Mouse (Mus musculus): Measurements from ENCODE around the gene Gtf3c5. TPM values are rescaled to one million over a fixed set of nuclear protein-coding genes. Genes with fewer than 3 reads are reported as not detected.

Gtf3c5 gene
- polyA plus RNA-seq, 1 experiment: 10.3 TPM

DNA sequence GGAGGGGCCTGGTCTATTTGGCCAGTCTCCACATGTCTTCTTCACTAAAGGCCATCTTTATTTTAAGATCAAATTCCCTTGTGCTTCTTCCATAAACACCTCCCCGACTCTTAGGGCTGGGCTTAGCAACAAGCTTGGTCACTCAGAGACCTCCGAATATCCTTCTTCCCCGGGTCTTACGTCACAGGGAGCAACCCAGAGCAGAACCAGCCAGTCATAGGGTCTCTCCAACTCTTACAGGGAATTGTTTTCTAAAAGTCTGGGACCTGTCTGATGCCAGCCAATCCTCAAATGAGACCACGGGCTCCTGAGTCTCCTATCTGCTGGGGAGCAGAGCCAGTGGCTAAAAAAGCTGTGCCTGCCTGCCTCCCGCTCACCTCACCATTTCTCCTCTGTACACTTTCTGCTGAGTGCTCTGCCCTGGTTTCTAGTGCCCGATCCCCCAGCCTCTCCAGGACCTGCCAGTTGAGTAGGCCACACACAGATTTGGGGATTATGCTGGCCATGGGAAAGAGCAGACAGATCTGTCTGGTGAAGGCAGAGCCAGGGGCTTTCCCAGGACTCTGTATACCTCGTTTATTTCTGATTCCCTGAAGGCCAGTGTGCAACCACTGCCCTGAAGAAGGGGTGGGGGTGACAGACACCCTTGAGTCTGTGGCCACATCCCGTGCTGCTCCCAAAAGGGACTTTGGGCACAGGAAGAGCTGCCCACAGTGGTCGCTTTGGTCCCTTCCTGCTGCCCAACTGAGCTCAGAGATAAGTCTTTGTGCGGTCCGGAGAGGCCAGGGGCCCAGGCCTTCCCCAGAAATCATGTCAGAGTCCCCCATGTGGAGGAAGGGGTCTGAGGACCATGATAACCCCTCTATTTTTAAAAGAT, 15.4 kb upstream of the Gtf3c5 start:
- no peaks in the 10 kb centered on the region for H3K36me3 ChIP-seq (replicated peaks; ENCODE audit: low read length)
- H3K4me1 ChIP-seq: peaks cover 93% of the 10 kb centered on the region
- H3K27me3 ChIP-seq (replicated peaks): no peaks in the 10 kb centered on the region
- peak overlapping the region; percentile 85 for H3K4me3 ChIP-seq (replicated peaks)
- H3K9me3 ChIP-seq: no peaks in the 10 kb centered on the region
- TF ChIP-seq GATA1 (IDR thresholded peaks at IDR 0.05; ENCODE audit: borderline replicate concordance, low read length): peak; percentile 79; the same call in 1 of the 3 replicates
- peak; percentile 79 for TF ChIP-seq FLI1 (IDR thresholded peaks at IDR 0.05; ENCODE audit: low read length)

DNA sequence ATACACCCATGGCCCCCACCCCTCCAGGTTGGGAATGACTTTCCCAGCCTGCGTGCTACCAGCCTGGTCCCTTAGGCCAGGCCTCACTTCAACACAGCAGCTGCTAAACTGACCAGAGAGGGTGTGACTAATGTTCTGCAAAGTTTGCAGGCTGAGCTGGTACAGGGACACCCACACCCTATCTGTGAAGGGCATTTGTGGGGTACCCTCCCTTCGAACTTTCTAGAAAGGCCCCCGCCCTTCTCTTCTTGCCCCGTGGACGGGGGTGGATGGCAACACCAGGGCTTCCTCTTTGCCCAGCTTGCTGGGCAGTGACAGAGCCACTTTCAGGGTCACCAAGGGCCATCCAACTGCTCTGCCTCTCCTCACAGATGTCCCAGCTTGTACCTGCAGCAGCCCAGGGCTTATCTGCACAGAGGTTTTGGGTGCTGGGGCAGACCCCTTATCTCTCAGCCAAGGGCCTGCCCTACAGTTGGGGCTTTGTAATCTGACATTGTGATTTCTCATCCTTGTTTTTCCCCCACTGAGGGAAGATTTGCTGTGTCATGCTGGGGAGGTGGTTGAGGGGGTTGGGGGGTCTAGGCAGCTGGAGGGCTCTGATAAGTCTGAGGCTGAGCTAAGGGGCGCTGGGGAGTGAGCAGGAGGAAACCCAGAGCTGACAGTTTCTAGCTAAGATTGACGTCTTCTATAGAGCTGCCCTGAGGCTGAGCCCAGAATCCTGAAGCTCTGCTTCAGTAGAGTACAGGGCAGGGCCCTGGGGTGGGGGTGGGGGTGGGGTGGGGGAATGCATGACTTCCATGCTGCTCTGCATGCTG, 14.4 kb upstream of the Gtf3c5 start:
- H3K27me3 ChIP-seq (replicated peaks): no peaks in the 10 kb centered on the region
- TF ChIP-seq GATA1 (IDR thresholded peaks at IDR 0.05; ENCODE audit: borderline replicate concordance, low read length) (peak; percentile 85; the same call in 2 of the 3 replicates), FLI1 (IDR thresholded peaks at IDR 0.05; ENCODE audit: low read length) (no peak)
- no peaks in the 10 kb centered on the region for H3K9me3 ChIP-seq
- H3K4me1 ChIP-seq: peaks cover 96% of the 10 kb centered on the region
- H3K36me3 ChIP-seq (replicated peaks; ENCODE audit: low read length): no peaks in the 10 kb centered on the region
- H3K4me3 ChIP-seq (replicated peaks): peak overlapping the region; percentile 85

DNA sequence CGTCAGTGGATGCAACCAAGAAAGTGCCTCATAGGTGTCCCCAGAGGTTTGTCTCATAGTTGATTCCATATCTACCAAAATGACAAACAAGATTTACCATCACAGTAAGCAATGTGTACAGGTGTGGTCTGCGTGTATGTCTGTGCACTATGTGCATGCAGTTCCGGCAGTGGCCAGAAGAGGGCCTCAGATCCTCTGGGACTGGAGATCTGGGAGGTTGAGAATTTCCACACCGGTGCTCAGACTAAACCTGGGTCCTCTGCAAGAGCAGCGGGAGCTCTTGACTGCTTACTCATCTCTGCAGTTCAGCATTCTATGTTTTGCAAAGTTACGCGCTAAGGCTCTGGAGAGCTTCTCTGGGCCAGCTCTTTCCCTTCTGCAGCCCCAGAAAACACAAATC, 13.4 kb upstream of the Gtf3c5 start:
- TF ChIP-seq GATA1 (IDR thresholded peaks at IDR 0.05; ENCODE audit: borderline replicate concordance, low read length): no peak
- no peak for TF ChIP-seq FLI1 (IDR thresholded peaks at IDR 0.05; ENCODE audit: low read length)
- H3K4me3 ChIP-seq (replicated peaks): no peak overlapping the region
- peaks cover 99% of the 10 kb centered on the region for H3K4me1 ChIP-seq

DNA sequence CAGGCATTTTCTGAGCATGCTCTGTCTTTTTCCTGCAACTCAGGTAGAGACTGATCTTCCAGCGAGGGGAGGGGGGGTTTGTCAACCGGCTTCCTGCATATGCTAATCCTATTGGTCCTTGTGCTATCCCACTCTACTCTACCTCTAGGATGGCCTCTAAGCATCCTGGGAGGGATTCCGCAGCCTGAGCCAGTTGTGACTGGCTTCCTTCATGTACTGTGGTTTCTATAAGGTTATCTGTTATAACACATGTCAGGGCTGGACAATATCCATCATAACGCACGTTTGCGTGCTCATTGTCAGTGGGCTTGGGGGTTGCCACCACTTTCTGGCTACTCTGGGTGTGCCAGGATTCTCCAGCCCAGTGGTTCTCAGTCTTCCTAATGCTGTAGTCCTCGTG, 12.5 kb upstream of the Gtf3c5 start:
- Histone ChIP-seq H3K27me3 (replicated peaks) (no peaks in the 10 kb centered on the region), H3K36me3 (replicated peaks; ENCODE audit: low read length) (no peaks in the 10 kb centered on the region), H3K4me1 (peaks cover 97% of the 10 kb centered on the region), H3K9me3 (no peaks in the 10 kb centered on the region), H3K4me3 (replicated peaks) (no peak overlapping the region)
- TF ChIP-seq FLI1 (IDR thresholded peaks at IDR 0.05; ENCODE audit: low read length) (no peak), GATA1 (IDR thresholded peaks at IDR 0.05; ENCODE audit: borderline replicate concordance, low read length) (no peak)

More for the DNA sequence above, 13.4 kb upstream of the Gtf3c5 start:
- H3K27me3 ChIP-seq (replicated peaks): no peaks in the 10 kb centered on the region
- no peaks in the 10 kb centered on the region for H3K36me3 ChIP-seq (replicated peaks; ENCODE audit: low read length)
- H3K9me3 ChIP-seq: no peaks in the 10 kb centered on the region

DNA sequence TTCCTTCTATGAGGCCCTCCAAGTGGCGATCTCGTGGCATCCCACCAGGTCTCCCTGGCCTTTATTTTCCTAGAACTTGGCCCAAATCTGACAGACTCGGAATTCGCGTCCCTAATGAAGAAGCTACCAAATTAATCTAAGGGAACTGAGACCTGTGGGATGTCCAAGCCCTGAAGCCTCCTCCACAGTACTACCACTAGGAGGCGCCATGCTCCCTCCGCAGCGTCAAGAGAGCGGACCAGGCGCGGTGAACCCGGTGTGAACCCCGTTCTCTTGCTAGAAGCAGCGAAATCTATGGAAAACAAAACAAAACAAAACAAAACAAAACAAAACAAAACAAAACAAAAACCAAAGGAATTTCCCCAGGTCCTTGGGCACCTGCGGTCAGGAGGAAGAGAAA, 9.3 kb upstream of the Gtf3c5 start:
- H3K9me3 ChIP-seq: no peaks in the 10 kb centered on the region
- H3K4me3 ChIP-seq (replicated peaks): peak overlapping the region; percentile 79
- peaks cover 80% of the 10 kb centered on the region for H3K4me1 ChIP-seq
- TF ChIP-seq FLI1 (IDR thresholded peaks at IDR 0.05; ENCODE audit: low read length) (no peak), GATA1 (IDR thresholded peaks at IDR 0.05; ENCODE audit: borderline replicate concordance, low read length) (no peak)
- no peaks in the 10 kb centered on the region for H3K36me3 ChIP-seq (replicated peaks; ENCODE audit: low read length)
- H3K27me3 ChIP-seq (replicated peaks): no peaks in the 10 kb centered on the region

DNA sequence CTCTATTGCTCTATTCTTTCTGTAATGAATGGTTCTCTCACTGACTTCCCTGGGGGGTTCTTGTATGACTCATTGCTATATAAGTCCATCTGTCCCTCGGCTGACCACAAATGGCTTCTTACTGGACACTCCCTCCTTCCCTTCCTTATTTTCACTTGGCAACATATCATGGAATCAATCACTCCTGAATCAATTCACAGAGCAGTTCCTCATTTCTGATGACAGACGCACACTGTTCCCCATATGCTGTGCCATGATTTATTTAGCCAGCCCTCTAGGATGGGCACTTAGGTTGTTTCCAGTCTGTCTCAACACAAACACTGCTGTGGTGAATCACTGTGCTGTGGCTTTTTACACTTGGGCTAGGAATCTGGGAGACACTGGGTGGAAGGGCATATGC, 7.9 kb upstream of the Gtf3c5 start:
- no peaks in the 10 kb centered on the region for H3K27me3 ChIP-seq (replicated peaks)

DNA sequence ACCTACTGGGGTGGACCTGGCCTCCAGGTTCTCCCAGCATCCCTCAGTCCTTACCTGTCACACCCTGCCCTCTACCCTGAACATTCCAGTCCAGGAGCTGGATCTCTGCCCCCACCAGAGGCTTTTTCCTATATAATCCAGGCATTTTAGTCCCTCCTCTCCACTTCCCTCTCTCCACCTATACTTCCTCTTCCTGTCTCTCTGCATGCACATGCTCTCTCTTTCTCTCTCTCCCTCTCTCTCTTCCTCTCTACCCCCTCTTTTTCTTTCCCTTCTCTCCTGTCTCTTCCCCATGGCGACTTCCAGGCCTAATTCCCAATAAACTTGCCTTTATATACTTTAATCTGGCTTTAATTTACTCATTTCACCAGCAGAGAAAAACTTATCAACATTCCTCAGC, 5.0 kb upstream of the Gtf3c5 start:
- peaks cover 66% of the 10 kb centered on the region for H3K4me1 ChIP-seq

More for the DNA sequence above, 7.9 kb upstream of the Gtf3c5 start:
- H3K4me3 ChIP-seq (replicated peaks): no peak overlapping the region
- H3K4me1 ChIP-seq: peaks cover 71% of the 10 kb centered on the region
- no peaks in the 10 kb centered on the region for H3K36me3 ChIP-seq (replicated peaks; ENCODE audit: low read length)
- TF ChIP-seq FLI1 (IDR thresholded peaks at IDR 0.05; ENCODE audit: low read length): no peak
- TF ChIP-seq GATA1 (IDR thresholded peaks at IDR 0.05; ENCODE audit: borderline replicate concordance, low read length): no peak
- H3K9me3 ChIP-seq: no peaks in the 10 kb centered on the region

DNA sequence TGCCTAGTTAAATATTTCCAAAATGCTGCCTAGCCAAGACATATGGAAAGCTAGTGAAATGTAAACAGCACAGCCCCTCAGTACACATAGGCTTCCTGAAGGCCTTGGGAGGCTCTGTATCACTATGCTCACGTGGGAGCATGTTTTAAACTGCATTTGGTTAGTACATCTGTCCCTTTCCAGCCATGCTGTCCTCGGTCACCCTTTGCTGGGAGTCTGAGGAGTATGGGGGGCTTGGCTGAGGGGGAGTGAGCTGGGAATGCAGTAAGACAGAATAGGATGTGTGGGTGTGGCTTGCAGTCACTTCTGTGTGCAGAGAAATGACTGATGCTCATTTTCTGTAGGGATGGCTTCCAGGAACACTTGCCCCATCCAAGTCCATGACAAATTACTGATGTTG, 2.2 kb upstream of the Gtf3c5 start:
- TF ChIP-seq FLI1 (IDR thresholded peaks at IDR 0.05; ENCODE audit: low read length) (no peak), GATA1 (IDR thresholded peaks at IDR 0.05; ENCODE audit: borderline replicate concordance, low read length) (no peak)
- Histone ChIP-seq H3K4me1 (peaks cover 58% of the 10 kb centered on the region), H3K27me3 (replicated peaks) (no peaks in the 10 kb centered on the region), H3K9me3 (no peaks in the 10 kb centered on the region), H3K4me3 (replicated peaks) (no peak overlapping the region), H3K36me3 (replicated peaks; ENCODE audit: low read length) (peaks cover 6% of the 10 kb centered on the region)

More for the DNA sequence above, 5.0 kb upstream of the Gtf3c5 start:
- Histone ChIP-seq H3K9me3 (no peaks in the 10 kb centered on the region), H3K4me3 (replicated peaks) (no peak overlapping the region), H3K36me3 (replicated peaks; ENCODE audit: low read length) (no peaks in the 10 kb centered on the region), H3K27me3 (replicated peaks) (no peaks in the 10 kb centered on the region)
- TF ChIP-seq GATA1 (IDR thresholded peaks at IDR 0.05; ENCODE audit: borderline replicate concordance, low read length) (no peak), FLI1 (IDR thresholded peaks at IDR 0.05; ENCODE audit: low read length) (no peak)

DNA sequence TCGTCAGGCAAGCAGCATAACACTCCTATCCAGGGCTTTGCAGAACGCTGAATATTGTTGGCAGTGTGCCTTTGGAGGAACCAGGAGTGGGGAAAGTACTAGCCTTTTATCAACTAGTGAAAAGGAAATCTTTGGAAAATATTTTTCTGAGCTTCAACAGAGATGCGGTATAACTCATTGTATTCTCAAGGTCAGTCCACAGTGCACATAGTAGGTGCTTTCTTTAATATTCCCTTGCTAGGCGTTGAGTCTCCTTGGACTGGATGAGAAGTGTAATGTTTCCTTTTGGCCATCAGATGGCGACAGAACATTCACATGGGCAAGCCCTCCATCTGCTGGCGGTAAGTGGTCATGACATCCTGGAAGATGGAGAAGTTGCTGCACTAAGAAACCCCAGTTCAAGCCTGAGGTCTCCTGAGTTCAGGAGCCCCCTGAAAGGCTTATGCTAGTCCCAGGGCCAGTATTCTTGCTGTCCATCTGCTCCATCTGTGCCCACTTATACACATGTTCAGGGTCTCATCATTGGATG, 1.6 kb upstream of the Gtf3c5 start:
- peaks cover 55% of the 10 kb centered on the region for H3K4me1 ChIP-seq

More for the DNA sequence above, 1.6 kb upstream of the Gtf3c5 start:
- Histone ChIP-seq H3K27me3 (replicated peaks) (no peaks in the 10 kb centered on the region), H3K36me3 (replicated peaks; ENCODE audit: low read length) (peaks cover 11% of the 10 kb centered on the region), H3K4me3 (replicated peaks) (no peak overlapping the region), H3K9me3 (no peaks in the 10 kb centered on the region)
- TF ChIP-seq FLI1 (IDR thresholded peaks at IDR 0.05; ENCODE audit: low read length): no peak
- no peak for TF ChIP-seq GATA1 (IDR thresholded peaks at IDR 0.05; ENCODE audit: borderline replicate concordance, low read length)

Measured in megakaryocyte, embryonic 14.5 days (primary cell).